Mouse (Mus musculus) E14TG2a.4 (cell line): ENCODE results near the gene Psmb7.

Experiments used
- H3K27me3 ChIP-seq: 2 replicates; pipeline ENCODE4 v1.6.1; 2014; ENCODE audit warnings: low read length, control low read depth; ENCODE audit not compliant: insufficient read depth
- H3K36me3 ChIP-seq: 2 replicates; pipeline ENCODE4 v1.6.1; 2014; ENCODE audit warnings: low read length, control low read depth; ENCODE audit not compliant: insufficient read depth
- H3K4me1 ChIP-seq: replicated peaks from 2 replicates; pipeline ENCODE4 v1.6.1; 2014; ENCODE audit warnings: low read depth, low read length, control low read depth
- H3K4me3 ChIP-seq: replicated peaks from 2 replicates; pipeline ENCODE4 v1.5.1; 2014; ENCODE audit warnings: mild to moderate bottlenecking, low read length
- H3K9me3 ChIP-seq: 2 replicates; pipeline ENCODE4 v1.6.1; 2014; ENCODE audit warnings: low read length, control low read depth
- CTCF ChIP-seq: conservative IDR thresholded peaks from 2 replicates; pipeline ENCODE4 v1.5.1; 2014; ENCODE audit warnings: low read length
- NANOG ChIP-seq: IDR thresholded peaks from 2 replicates; pipeline ENCODE4 v1.6.1; 2014; ENCODE audit warnings: borderline replicate concordance, low read length, mixed read lengths
- POU5F1 ChIP-seq: IDR thresholded peaks from 2 replicates; pipeline ENCODE4 v1.6.1; 2014; ENCODE audit warnings: low read length, borderline replicate concordance

Psmb7 gene

DNA sequence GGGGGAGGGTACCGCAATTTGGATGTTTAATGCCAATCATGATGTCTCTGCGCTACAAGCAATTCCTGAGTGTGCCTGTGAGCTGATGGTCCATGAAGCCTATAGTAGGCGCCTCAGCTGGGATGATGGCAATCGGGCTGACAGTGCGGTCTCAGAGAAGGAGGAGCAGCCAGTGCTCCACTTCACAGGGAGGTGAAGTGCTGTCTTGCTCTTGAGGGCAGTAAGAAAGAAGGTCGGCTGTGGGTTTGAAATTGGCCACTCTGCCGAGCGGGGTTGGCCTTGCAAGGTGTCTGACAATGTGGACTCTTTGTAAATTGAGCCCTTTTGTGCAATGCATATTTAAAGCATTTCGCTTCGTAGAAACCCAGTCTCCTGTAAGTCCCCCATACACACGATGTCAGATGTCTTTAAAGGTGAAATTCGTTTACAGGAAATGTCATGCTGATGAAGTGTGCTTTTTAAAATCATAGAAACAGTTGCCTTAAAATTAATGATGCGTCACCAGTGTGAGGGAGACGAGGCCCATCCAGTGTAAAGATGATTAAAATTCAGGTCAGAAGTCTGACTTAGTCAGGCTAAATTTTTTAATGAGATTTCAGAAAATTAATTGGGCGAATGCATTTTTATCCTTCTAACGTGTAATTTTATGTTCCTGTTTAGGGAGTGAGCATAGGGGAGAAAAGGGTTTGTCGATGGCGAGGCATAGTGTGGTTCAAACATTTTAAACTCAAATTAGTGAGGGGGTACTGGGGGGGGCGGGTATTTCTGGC, 89.5 kb downstream of the Psmb7 start:
- Histone ChIP-seq H3K27me3 (no peaks in the 10 kb centered on the region), H3K9me3 (no peaks in the 10 kb centered on the region; the same call in 1 of the 2 replicates), H3K4me3 (no peak overlapping the region), H3K36me3 (peaks cover 27% of the 10 kb centered on the region), H3K4me1 (peaks cover 100% of the 10 kb centered on the region)
- TF ChIP-seq NANOG (no peak), POU5F1 (no peak), CTCF (no peak)

DNA sequence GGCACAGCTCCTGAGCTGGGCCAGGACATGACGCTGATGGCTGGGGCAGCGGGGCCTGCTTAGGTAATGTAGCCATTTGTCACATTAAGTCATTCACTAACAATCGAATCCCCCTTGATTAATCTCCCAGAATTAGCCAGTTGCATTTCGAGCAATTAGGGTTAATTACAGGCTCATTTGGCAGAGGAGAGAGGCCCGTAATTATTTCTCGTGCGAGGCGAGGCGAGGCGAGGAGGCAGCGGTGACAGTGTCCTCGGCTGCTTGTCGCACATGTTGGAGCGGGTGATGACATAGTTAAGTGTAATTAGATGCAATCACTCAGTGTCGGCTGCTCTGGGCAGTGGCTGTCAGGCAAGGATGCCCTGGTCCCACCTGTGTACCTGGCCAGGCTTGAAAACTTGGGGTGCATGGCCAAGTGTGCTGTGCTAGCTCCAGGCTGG, 91.9 kb downstream of the Psmb7 start:
- Histone ChIP-seq H3K4me3 (no peak overlapping the region), H3K27me3 (no peaks in the 10 kb centered on the region), H3K4me1 (peaks cover 100% of the 10 kb centered on the region), H3K9me3 (no peaks in the 10 kb centered on the region), H3K36me3 (peaks cover 5% of the 10 kb centered on the region; the same call in 1 of the 2 replicates)
- TF ChIP-seq POU5F1, result no peak
- TF ChIP-seq CTCF, result no peak

DNA sequence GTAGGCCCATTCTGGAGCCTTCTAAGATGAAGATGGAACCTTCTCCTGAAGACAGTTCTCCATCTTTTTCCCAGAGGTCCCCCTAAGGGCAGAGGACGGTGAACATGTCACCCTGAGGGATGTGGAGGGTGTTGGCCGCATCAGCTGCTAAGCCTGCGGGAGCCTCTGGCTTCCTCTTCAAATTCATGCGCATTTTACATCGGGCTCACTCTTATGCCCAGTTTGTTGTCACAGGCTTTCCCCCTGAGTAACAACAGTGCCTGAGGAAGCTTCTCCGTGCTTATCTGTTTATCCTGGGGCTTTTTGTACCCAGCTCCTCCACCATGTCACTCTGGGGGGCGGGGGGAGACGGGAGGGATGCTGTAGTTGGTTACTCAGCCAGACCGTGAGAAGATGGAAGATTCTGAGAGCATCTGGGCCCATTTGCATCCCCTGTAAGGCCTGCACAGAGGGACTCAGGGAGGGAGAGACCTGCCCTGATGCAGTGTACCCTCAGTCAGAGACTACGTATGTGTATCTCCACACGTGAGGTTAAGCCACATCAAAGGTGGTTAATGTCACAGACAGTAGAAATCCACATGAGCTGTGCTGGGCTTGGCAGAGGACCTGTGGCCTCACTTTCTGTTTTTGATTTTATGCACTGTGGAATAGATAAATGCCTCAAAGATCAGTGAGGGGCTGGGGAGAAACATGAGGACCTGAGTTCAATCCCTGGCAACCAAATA, 95.9 kb downstream of the Psmb7 start:
- peaks cover 100% of the 10 kb centered on the region for H3K4me1 ChIP-seq

DNA sequence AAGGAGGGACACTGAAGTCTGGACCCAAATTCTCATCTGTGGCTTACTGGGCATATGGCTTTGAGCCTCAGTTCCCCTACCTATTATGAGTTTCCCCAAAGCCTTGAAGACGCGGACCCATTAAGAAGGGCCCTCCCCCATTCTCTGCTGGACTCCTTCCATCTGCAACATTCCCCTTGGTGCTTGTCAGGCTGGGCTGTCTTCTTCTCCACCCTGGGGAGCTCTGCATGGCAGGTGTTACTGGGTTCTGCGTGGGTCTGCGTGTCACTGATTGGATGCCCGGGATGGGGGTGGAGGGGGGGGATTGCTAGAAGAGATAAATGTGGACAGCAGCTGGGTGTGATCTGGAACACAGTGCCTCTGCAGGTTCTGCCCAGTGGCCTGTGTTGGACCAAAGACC, 97.1 kb downstream of the Psmb7 start:
- H3K36me3 ChIP-seq, result peaks cover 9% of the 10 kb centered on the region
- H3K4me3 ChIP-seq, result peak overlapping the region; percentile 57
- TF ChIP-seq NANOG (no peak), POU5F1 (no peak), CTCF (no peak)
- H3K4me1 ChIP-seq, result peaks cover 100% of the 10 kb centered on the region
- H3K27me3 ChIP-seq, result no peaks in the 10 kb centered on the region
- H3K9me3 ChIP-seq, result no peaks in the 10 kb centered on the region

More for the DNA sequence above, 95.9 kb downstream of the Psmb7 start:
- H3K9me3 ChIP-seq, result no peaks in the 10 kb centered on the region
- H3K4me3 ChIP-seq, result 0 out of 2 replicates have a peak overlapping the region, but pooled peaks have one; percentile 26
- peaks cover 9% of the 10 kb centered on the region for H3K36me3 ChIP-seq
- TF ChIP-seq POU5F1 (no peak), CTCF (no peak)
- H3K27me3 ChIP-seq, result no peaks in the 10 kb centered on the region

DNA sequence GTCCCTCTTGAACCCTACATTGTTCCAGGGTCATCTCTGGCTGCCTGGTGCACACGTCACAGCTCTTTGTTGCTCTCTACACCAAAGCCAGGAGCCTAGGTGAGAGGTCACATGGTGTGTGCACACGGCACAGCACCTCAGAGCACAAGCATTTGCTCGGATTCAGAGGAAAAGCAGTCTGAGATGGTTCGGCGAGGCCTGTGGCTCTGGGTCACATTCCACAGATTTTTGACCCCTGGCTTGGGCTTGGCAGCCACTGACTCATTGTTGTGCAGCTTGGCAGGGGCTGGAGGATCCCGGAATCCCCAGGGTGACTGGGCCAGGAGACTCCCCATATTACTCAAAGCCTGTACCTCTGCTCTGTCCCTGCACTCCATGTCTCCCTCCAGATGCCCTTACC, 97.7 kb downstream of the Psmb7 start:
- peaks cover 8% of the 10 kb centered on the region for H3K36me3 ChIP-seq
- peaks cover 100% of the 10 kb centered on the region for H3K4me1 ChIP-seq
- H3K9me3 ChIP-seq, result no peaks in the 10 kb centered on the region
- no peaks in the 10 kb centered on the region for H3K27me3 ChIP-seq
- H3K4me3 ChIP-seq, result peak overlapping the region; percentile 57
- no peak for TF ChIP-seq POU5F1
- no peak for TF ChIP-seq CTCF
- no peak for TF ChIP-seq NANOG

DNA sequence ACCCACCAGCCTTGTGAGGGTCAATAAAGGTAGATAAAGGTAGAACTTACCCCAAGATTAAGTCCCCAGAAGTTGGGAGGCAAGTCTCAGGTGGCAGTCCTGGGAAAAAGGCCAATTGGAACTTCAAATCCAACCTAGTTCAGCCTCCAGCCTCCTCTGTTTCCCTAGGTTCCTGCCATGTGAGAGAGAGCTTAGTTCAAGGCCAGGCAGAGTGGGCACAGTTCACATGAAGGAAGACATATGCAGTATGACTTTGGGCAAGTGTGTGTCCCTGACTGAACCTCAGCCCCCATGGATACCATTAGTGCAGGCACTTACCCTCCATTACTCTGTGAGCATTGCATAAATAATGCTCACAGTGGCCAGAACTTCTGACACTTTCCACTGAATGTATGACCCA, 98.2 kb downstream of the Psmb7 start:
- H3K9me3 ChIP-seq, result no peaks in the 10 kb centered on the region
- H3K4me1 ChIP-seq, result peaks cover 100% of the 10 kb centered on the region
- no peak overlapping the region for H3K4me3 ChIP-seq
- H3K27me3 ChIP-seq, result no peaks in the 10 kb centered on the region
- TF ChIP-seq NANOG, result no peak
- no peak for TF ChIP-seq POU5F1
- TF ChIP-seq CTCF, result no peak
- peaks cover 4% of the 10 kb centered on the region; the same call in 1 of the 2 replicates for H3K36me3 ChIP-seq

DNA sequence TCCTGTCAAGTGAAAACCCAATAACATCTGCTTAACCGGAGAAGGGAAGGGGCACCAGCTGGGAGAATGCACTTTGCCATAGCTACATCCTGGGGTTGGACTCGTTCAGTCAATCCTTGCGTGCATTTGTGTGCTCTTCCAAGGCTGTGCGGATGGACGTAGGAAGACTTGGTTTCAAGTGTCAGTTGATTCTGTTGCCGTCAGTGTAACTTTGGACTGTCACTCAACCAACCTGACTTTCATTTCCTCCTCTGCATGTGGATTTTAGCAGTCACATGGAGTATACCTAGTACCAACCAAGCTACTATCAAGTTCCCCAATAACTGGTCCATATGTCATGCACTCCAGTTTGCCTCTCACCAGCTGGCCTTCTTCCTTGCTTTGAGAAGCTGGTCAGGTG, 98.9 kb downstream of the Psmb7 start:
- no peak for TF ChIP-seq NANOG
- TF ChIP-seq CTCF, result no peak
- no peak for TF ChIP-seq POU5F1
- Histone ChIP-seq H3K4me3 (no peak overlapping the region), H3K36me3 (peaks cover 4% of the 10 kb centered on the region; the same call in 1 of the 2 replicates), H3K27me3 (no peaks in the 10 kb centered on the region), H3K4me1 (peaks cover 100% of the 10 kb centered on the region), H3K9me3 (no peaks in the 10 kb centered on the region)

DNA sequence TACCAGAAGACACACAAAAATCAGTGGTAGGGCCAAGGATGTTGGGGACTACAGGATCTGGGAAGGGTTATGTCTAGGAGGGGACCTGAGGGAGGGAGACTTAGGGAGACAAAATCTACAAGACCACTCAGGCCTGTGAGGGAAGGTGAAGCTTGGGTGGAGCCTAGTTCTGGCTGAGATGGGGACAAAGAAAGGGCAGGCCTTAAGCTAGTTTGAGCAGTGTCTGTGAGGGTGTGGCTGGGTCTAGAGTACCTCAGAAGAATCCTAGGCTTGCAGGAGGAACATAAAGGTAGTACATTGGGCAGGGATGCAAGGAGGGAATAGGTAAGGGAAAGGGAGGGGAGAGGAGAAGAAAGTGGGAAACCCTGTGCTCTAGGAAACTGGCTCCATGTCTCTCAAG, 99.5 kb downstream of the Psmb7 start:
- Histone ChIP-seq H3K4me1 (peaks cover 100% of the 10 kb centered on the region), H3K9me3 (no peaks in the 10 kb centered on the region)
- no peak for TF ChIP-seq CTCF
- TF ChIP-seq NANOG, result no peak
- no peak for TF ChIP-seq POU5F1

More for the DNA sequence above, 99.5 kb downstream of the Psmb7 start:
- no peaks in the 10 kb centered on the region for H3K27me3 ChIP-seq
- H3K36me3 ChIP-seq, result peaks cover 4% of the 10 kb centered on the region; the same call in 1 of the 2 replicates
- no peak overlapping the region for H3K4me3 ChIP-seq
